Mouse (Mus musculus) urinary bladder, postnatal 25 days (tissue): ENCODE results near the gene Srsf2.
"Not testable (repeated sequence)": the region's sequence is repeated elsewhere in the genome, so short reads cannot be mapped to it uniquely, and the experiment has no call there.

Source experiments
- DNase-seq: peaks from one replicate; pipeline ENCODE4 v3.0.0; 2022; ENCODE audit warnings: low spot score

Gene Srsf2

GRCm38 (mm10) chr11:116852291-116852890 lies 503 bp downstream of the Srsf2 start, which contains the start of gene Mfsd11:
Mfsd11 (plus strand) TSS chr11:116852440.
- DNase-seq = peak; percentile 69

GRCm38 (mm10) chr11:116851576-116852290 lies 1.2 kb downstream of the Srsf2 start:
- no peak for DNase-seq

GRCm38 (mm10) chr11:116850833-116851477 lies 1.9 kb downstream of the Srsf2 start:
- DNase-seq = no peak

- DNase-seq = no peak
These were observed 2.8 kb downstream of the Srsf2 start for GRCm38 (mm10) chr11:116850085-116850484.

- no peak for DNase-seq
These were observed 3.3 kb downstream of the Srsf2 start for GRCm38 (mm10) chr11:116849587-116849986.

GRCm38 (mm10) chr11:116848877-116849178 lies 4.1 kb downstream of the Srsf2 start:
- not testable (repeated sequence) for DNase-seq

GRCm38 (mm10) chr11:116848086-116848876 lies 4.6 kb downstream of the Srsf2 start:
- DNase-seq = no peak

- DNase-seq = no peak
These were observed 5.5 kb downstream of the Srsf2 start for GRCm38 (mm10) chr11:116847187-116848085.

- no peak for DNase-seq
These were observed 6.2 kb downstream of the Srsf2 start for GRCm38 (mm10) chr11:116846593-116847181.

- DNase-seq = peak; percentile 89
These were observed 9.3 kb downstream of the Srsf2 start, which contains the start of the genes Mettl23 and Jmjd6 for GRCm38 (mm10) chr11:116843261-116844233. Mettl23 (plus strand) TSS chr11:116843278. Jmjd6 (minus strand) TSS chr11:116843449.

- DNase-seq = peak; percentile 54
These were observed 10.2 kb downstream of the Srsf2 start for GRCm38 (mm10) chr11:116842531-116843260.

GRCm38 (mm10) chr11:116840748-116841147 lies 12.1 kb downstream of the Srsf2 start:
- no peak for DNase-seq

- DNase-seq = no peak
These were observed 13.3 kb downstream of the Srsf2 start for GRCm38 (mm10) chr11:116839601-116840000.

- DNase-seq = no peak
These were observed 14.0 kb downstream of the Srsf2 start for GRCm38 (mm10) chr11:116838936-116839335.

GRCm38 (mm10) chr11:116837441-116837840 lies 15.5 kb downstream of the Srsf2 start:
- DNase-seq = no peak

GRCm38 (mm10) chr11:116836283-116836682 lies 16.6 kb downstream of the Srsf2 start:
- no peak for DNase-seq

- no peak for DNase-seq
These were observed 17.9 kb downstream of the Srsf2 start for GRCm38 (mm10) chr11:116834954-116835353.

GRCm38 (mm10) chr11:116832172-116832685 lies 20.7 kb downstream of the Srsf2 start:
- DNase-seq = no peak
